Mouse (Mus musculus): ENCODE results near the gene Knstrn.

- TF ChIP-seq CTCF (conservative IDR thresholded peaks at IDR 0.05 in 1 of 2, IDR thresholded peaks at IDR 0.05 in 1 of 2; ENCODE audit: low read depth in 2 of 2, low read length in 2 of 2) (no peak), EP300 (IDR thresholded peaks at IDR 0.05; ENCODE audit: low read length) (no peak), CHD1 (IDR thresholded peaks at IDR 0.05; ENCODE audit: low read depth, low read length) (no peak), HCFC1 (IDR thresholded peaks at IDR 0.05; ENCODE audit: low read depth, low read length) (no peak), MXI1 (IDR thresholded peaks at IDR 0.05; ENCODE audit: low read depth, low read length) (no peak)
Measured at GRCm38 (mm10) chr2:118779065-118779464, 34.7 kb upstream of the Knstrn start.

Data from CH12.LX (cell line).